Mouse (Mus musculus) forelimb bud, embryonic 11.5 days (tissue): ENCODE measurements at regions not wholly inside any gene's neighbourhood (a gene's known extent, or its start where the extent isn't known, plus 50 kb on each side); places are given as distances from the start of the nearest gene placed in this dataset.

Source experiments
- DNase-seq: peaks from one replicate; pipeline ENCODE4 v3.0.0-alpha.2; 2012; ENCODE audit warnings: low read depth, low spot score

DNA sequence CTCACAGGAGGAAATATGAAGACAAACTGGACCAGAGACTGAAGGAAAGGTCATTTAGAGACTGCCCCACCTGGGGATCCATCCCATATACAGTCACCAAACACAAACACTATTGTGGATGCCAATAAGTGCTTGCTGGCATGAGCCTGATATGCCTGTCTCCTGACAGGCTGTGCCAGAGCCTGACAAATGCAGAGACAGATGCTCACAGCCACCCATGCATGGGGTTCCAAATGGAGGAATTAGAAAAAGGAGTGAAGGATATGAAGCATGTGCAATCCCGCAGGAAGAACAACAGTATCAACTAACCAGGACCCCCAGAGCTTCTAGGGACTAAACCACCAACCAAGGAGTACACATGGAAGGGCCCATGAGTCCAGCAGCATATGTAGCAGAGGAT, 505.9 kb downstream of the Gm6685 start:
- no peak for DNase-seq

DNA sequence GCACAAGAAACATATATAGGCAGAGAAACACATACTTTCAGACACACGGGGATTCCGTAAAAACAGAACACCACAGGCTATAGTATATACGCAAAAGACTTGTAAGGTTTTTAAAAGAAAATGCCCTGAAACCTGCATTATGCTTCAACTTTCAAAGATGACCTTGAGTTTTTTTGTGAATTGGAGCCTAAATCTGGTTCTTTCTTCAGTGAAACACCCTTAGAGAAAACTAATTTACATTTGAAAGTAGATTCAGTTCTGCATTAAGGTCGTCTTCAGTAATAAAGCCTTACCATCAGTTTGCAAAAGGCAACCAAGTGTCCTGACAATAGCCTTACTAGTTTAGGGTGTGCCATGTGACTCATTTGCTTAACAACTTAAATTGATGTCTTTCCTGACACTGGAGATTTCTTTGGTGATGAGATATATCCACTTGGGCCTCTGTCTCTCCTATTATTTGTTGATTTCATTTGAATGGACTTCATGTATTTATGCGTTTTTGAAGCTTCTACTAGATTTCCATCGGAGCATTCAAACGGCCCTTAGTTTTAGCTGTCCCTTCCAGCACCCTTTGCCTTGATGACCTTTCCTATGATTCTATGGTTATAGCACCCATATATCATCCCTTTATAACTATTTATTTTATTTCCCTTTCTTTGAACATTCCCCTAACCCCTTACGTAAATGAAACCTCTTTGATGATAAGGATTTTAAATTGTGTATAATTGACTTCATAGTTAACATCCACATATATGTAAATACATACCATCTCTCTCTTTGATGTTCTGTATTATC, 539.6 kb downstream of the Gm6685 start:
- no peak for DNase-seq

DNA sequence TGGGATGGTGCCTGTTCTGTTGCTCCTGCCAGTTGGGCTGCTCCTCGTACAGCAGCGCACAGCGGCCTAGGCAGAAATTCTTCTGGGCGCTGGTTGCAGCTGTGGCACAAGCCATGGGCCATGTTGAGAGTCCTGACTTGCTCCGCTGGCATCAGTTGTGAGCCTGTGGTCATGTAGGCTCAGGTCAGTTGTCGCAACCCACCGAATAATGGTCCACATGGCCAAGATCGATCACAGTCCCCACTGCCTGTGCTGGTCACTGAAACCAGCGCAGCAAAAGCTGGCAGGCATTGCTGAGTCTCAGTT, 585.8 kb downstream of the Gm6685 start:
- no peak for DNase-seq

DNA sequence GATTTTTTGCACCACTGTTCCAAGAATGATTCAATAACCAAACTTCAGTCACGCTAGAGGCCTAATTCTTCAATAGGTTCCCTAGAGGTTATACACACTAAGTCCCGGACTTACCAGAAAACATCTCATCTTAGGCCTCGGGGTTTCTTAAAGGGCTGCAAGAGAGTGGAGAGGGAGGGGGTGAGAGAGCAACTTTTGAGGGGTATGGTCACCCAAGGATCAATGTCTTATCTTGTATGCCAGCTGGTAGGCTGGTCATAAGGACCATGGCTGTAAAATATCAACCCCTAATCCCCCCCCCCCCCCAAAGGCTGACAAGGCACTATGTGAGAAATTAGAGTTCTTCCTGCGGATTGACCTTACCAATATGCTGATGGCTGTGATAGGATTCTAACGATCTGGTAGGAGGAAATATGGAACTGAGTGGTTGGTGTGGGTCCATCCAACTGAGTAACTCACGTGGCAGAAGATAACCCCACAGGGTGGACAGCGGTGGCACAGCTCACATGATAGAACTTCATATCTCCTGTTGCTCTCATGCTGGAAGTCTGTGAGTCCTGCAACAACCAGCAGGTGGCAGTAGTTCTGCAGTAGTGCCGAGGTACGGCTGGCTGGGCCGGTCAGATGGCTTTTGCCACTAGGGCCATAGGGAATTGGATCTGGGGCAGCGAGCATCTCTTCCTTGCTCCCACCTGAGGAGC, 586.3 kb downstream of the Gm6685 start:
- DNase-seq: peak; percentile 65

DNA sequence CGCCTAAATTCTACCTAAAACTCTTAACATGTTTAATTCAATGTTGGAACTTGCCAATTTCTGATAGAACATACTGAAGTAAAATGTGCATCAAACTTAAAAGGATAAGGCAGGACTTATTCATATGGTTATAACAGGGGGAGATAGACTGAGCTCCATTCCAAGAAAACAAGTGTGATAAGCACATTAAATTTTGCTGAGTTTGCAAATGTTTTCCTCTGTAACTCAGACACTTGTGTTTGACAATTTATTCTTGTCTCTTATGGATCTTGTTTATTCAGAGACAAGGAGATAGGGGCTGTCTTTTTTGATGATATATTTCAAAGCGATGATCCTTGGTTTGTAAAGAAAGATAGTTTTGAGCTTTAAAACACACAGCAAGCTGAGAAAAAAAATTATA, 613.6 kb downstream of the Gm6685 start:
- no peak for DNase-seq

DNA sequence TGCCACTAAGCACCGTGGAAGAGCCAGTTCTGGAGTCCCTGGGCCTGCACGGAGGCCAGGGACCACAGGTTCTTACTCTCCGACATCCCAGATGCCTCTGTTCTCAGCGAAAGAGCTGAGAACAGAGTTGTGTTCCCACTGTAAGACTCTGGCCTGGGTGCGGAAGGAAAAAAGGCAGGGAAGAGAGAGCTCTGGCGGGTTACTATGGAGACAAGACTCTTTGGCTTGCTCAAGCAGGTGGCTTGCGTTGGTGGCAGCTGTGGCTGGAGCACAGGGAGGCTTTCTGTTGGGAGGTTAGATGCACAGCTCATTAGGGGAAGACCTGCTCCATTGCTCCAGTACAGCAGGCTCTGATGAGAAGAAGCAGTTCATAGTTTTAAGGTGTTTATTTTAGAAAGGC, 618.3 kb downstream of the Gm6685 start:
- no peak for DNase-seq

DNA sequence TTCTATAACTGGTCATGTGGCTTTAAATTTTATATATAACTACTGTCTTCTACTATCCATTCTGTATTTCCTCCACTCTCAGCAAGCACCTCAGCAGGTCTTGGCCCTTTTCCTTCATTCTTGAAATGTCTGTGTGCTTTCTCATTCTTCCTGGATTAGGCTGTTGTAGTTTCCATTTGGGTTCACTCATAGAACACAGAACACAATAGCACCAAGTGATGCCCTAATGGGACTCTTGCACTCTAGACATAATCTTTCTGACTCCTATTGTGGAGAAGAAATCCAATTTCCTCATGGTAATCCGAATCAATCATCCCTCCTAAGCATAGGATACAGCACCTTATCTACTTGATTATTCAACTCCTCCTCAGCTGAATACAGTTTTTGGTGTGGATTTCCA, 667.2 kb downstream of the Gm6685 start:
- no peak for DNase-seq
